Mouse (Mus musculus) CH12.LX (cell line): ENCODE measurements around the gene Zfp518b.

ENCODE experiments used
- CTCF ChIP-seq, 2 experiments: IDR thresholded peaks in 1 of 2; conservative IDR thresholded peaks in 1 of 2; 2 replicates each; pipeline ENCODE4 v1.5.1; 2011 to 2012; ENCODE audit warnings: low read depth in 2 of 2, low read length in 2 of 2, improper control_type of control experiment in 1 of 2, inconsistent platforms in 1 of 2, mild to moderate bottlenecking in 1 of 2, moderate library complexity in 1 of 2
- E2F4 ChIP-seq: IDR thresholded peaks from 2 replicates; pipeline ENCODE4 v1.6.1; 2011; ENCODE audit warnings: low read depth, low read length, improper control_type of control experiment; ENCODE audit not compliant: insufficient replicate concordance
- ELF1 ChIP-seq: IDR thresholded peaks from 2 replicates; pipeline ENCODE4 v1.6.1; 2014; ENCODE audit warnings: low read depth, mild to moderate bottlenecking, inconsistent platforms, low read length, improper control_type of control experiment
- EP300 ChIP-seq: IDR thresholded peaks from 2 replicates; pipeline ENCODE4 v1.6.1; 2011; ENCODE audit warnings: low read length, improper control_type of control experiment
- POLR2A ChIP-seq: IDR thresholded peaks from 2 replicates; pipeline ENCODE4 v1.6.1; 2011; ENCODE audit warnings: low read depth, mild to moderate bottlenecking, improper control_type of control experiment, low read length
- TCF12 ChIP-seq: IDR thresholded peaks from 2 replicates; pipeline ENCODE4 v1.6.1; 2014; ENCODE audit warnings: low read depth, mild to moderate bottlenecking, inconsistent platforms, low read length, improper control_type of control experiment
- ZC3H11A ChIP-seq: IDR thresholded peaks from 2 replicates; pipeline ENCODE4 v1.6.1; 2012; ENCODE audit warnings: low read depth, mild to moderate bottlenecking, inconsistent platforms, low read length, improper control_type of control experiment
- ZNF384 ChIP-seq: IDR thresholded peaks from 2 replicates; pipeline ENCODE4 v1.6.1; 2012; ENCODE audit warnings: low read depth, low read length, improper control_type of control experiment, inconsistent platforms

GRCm38 (mm10) chr5:38702091-38702490, 17.5 kb upstream of the Zfp518b start:
- no peak for TF ChIP-seq POLR2A
- no peak for TF ChIP-seq CTCF (conservative IDR thresholded peaks at IDR 0.05 in 1 of 2, IDR thresholded peaks at IDR 0.05 in 1 of 2; ENCODE audit: low read depth in 2 of 2, low read length in 2 of 2)
- TF ChIP-seq ZC3H11A: no peak
- TF ChIP-seq ZNF384: no peak
- no peak for TF ChIP-seq E2F4
- no peak for TF ChIP-seq ELF1
- no peak for TF ChIP-seq EP300
- TF ChIP-seq TCF12: no peak
